Mouse (Mus musculus): ENCODE results near the gene Polr2j. TPM values are rescaled to one million over a fixed set of nuclear protein-coding genes. Genes with fewer than 3 reads are reported as not detected.

Gene Polr2j
- polyA plus RNA-seq, 1 experiment from 2014 or later, result 243 TPM

GRCm38 (mm10) chr5:136163807-136164474, 47.5 kb downstream of the Polr2j start:
- Histone ChIP-seq H3K27me3 (ENCODE audit: control insufficient read depth, insufficient read depth, low read length) (no peaks in the 10 kb centered on the region), H3K36me3 (ENCODE audit: control insufficient read depth, insufficient read depth, low read length) (no peaks in the 10 kb centered on the region), H3K4me1 (ENCODE audit: control insufficient read depth, insufficient read depth, low read length) (no peaks in the 10 kb centered on the region), H3K9ac (replicated peaks; ENCODE audit: low read depth, low read length) (no peak overlapping the region), H3K9me3 (ENCODE audit: control insufficient read depth, low read depth, low read length) (0 out of 2 replicates have a peak, but pooled peaks cover 3% of the 10 kb centered on the region), H3K4me3 (ENCODE audit: low read depth, low read length) (no peak overlapping the region), H3K27ac (ENCODE audit: low read length) (no peak overlapping the region), H3K4me2 (replicated peaks; ENCODE audit: low read depth, low read length) (no peak overlapping the region)
- ATAC-seq (ENCODE audit: insufficient number of reproducible peaks, insufficient read depth, low FRiP score, low read depth), result no peak
- WGBS, result 86% methylated on average over 11 of the region's 11 CpGs

DNA sequence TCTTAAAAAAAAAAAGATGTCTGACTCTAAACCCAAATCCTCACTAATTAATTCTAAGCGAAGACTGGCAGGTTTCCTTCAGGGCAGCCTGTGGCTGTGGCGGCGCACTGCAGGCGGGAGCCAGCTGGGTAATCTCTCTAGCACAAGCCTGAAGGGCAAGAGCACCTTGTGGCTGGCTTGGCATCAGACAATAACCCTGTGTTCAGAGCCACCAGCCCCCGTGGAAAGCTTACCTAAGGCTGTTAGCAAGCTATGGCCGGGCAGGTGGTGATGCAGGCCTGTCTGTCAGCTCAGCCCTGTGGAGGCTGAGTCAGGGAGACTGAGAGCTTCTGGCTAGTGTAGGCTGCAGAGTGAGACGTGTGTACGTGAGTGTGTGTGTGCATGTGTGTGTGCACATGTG, 48.8 kb downstream of the Polr2j start:
- H3K9ac ChIP-seq (replicated peaks; ENCODE audit: low read depth, low read length), result no peak overlapping the region
- H3K27ac ChIP-seq (ENCODE audit: low read length), result no peak overlapping the region
- ATAC-seq (ENCODE audit: insufficient number of reproducible peaks, insufficient read depth, low FRiP score, low read depth), result no peak
- H3K4me1 ChIP-seq (ENCODE audit: control insufficient read depth, insufficient read depth, low read length), result no peaks in the 10 kb centered on the region
- no peaks in the 10 kb centered on the region for H3K36me3 ChIP-seq (ENCODE audit: control insufficient read depth, insufficient read depth, low read length)
- no peaks in the 10 kb centered on the region for H3K27me3 ChIP-seq (ENCODE audit: control insufficient read depth, insufficient read depth, low read length)
- 0 out of 2 replicates have a peak, but pooled peaks cover 3% of the 10 kb centered on the region for H3K9me3 ChIP-seq (ENCODE audit: control insufficient read depth, low read depth, low read length)
- no peak overlapping the region for H3K4me2 ChIP-seq (replicated peaks; ENCODE audit: low read depth, low read length)
- H3K4me3 ChIP-seq (ENCODE audit: low read depth, low read length), result no peak overlapping the region
- 79% methylated on average over 8 of the region's 8 CpGs for WGBS

GRCm38 (mm10) chr5:136167296-136167695, 50.9 kb downstream of the Polr2j start:
- H3K36me3 ChIP-seq (ENCODE audit: control insufficient read depth, insufficient read depth, low read length), result no peaks in the 10 kb centered on the region
- H3K27me3 ChIP-seq (ENCODE audit: control insufficient read depth, insufficient read depth, low read length), result no peaks in the 10 kb centered on the region
- no peak overlapping the region for H3K9ac ChIP-seq (replicated peaks; ENCODE audit: low read depth, low read length)
- H3K9me3 ChIP-seq (ENCODE audit: control insufficient read depth, low read depth, low read length), result 0 out of 2 replicates have a peak, but pooled peaks cover 3% of the 10 kb centered on the region
- ATAC-seq (ENCODE audit: insufficient number of reproducible peaks, insufficient read depth, low FRiP score, low read depth), result no peak
- 84% methylated on average over 4 of the region's 4 CpGs for WGBS
- no peak overlapping the region for H3K4me3 ChIP-seq (ENCODE audit: low read depth, low read length)
- no peak overlapping the region for H3K27ac ChIP-seq (ENCODE audit: low read length)
- 0 out of 2 replicates have a peak, but pooled peaks cover 5% of the 10 kb centered on the region for H3K4me1 ChIP-seq (ENCODE audit: control insufficient read depth, insufficient read depth, low read length)
- no peak overlapping the region for H3K4me2 ChIP-seq (replicated peaks; ENCODE audit: low read depth, low read length)

GRCm38 (mm10) chr5:136168071-136168470, 51.6 kb downstream of the Polr2j start:
- Histone ChIP-seq H3K9ac (replicated peaks; ENCODE audit: low read depth, low read length) (no peak overlapping the region), H3K4me1 (ENCODE audit: control insufficient read depth, insufficient read depth, low read length) (0 out of 2 replicates have a peak, but pooled peaks cover 5% of the 10 kb centered on the region), H3K4me2 (replicated peaks; ENCODE audit: low read depth, low read length) (no peak overlapping the region), H3K27ac (ENCODE audit: low read length) (no peak overlapping the region), H3K36me3 (ENCODE audit: control insufficient read depth, insufficient read depth, low read length) (no peaks in the 10 kb centered on the region), H3K27me3 (ENCODE audit: control insufficient read depth, insufficient read depth, low read length) (no peaks in the 10 kb centered on the region), H3K9me3 (ENCODE audit: control insufficient read depth, low read depth, low read length) (0 out of 2 replicates have a peak, but pooled peaks cover 3% of the 10 kb centered on the region), H3K4me3 (ENCODE audit: low read depth, low read length) (no peak overlapping the region)
- no peak for ATAC-seq (ENCODE audit: insufficient number of reproducible peaks, insufficient read depth, low FRiP score, low read depth)
- 98% methylated on average over 3 of the region's 3 CpGs for WGBS

- Histone ChIP-seq H3K27ac (ENCODE audit: low read length) (no peak overlapping the region), H3K27me3 (ENCODE audit: control insufficient read depth, insufficient read depth, low read length) (no peaks in the 10 kb centered on the region), H3K4me3 (ENCODE audit: low read depth, low read length) (peak overlapping the region; percentile 59), H3K9ac (replicated peaks; ENCODE audit: low read depth, low read length) (peak overlapping the region; percentile 43), H3K9me3 (ENCODE audit: control insufficient read depth, low read depth, low read length) (0 out of 2 replicates have a peak, but pooled peaks cover 3% of the 10 kb centered on the region), H3K4me1 (ENCODE audit: control insufficient read depth, insufficient read depth, low read length) (0 out of 2 replicates have a peak, but pooled peaks cover 5% of the 10 kb centered on the region), H3K36me3 (ENCODE audit: control insufficient read depth, insufficient read depth, low read length) (no peaks in the 10 kb centered on the region), H3K4me2 (replicated peaks; ENCODE audit: low read depth, low read length) (peak overlapping the region; percentile 98)
- peak; percentile 12; the same call in 1 of the 2 replicates for ATAC-seq (ENCODE audit: insufficient number of reproducible peaks, insufficient read depth, low FRiP score, low read depth)
- 10% methylated on average over 15 of the region's 15 CpGs for WGBS
Observed at GRCm38 (mm10) chr5:136169626-136170511, 53.4 kb downstream of the Polr2j start.

DNA sequence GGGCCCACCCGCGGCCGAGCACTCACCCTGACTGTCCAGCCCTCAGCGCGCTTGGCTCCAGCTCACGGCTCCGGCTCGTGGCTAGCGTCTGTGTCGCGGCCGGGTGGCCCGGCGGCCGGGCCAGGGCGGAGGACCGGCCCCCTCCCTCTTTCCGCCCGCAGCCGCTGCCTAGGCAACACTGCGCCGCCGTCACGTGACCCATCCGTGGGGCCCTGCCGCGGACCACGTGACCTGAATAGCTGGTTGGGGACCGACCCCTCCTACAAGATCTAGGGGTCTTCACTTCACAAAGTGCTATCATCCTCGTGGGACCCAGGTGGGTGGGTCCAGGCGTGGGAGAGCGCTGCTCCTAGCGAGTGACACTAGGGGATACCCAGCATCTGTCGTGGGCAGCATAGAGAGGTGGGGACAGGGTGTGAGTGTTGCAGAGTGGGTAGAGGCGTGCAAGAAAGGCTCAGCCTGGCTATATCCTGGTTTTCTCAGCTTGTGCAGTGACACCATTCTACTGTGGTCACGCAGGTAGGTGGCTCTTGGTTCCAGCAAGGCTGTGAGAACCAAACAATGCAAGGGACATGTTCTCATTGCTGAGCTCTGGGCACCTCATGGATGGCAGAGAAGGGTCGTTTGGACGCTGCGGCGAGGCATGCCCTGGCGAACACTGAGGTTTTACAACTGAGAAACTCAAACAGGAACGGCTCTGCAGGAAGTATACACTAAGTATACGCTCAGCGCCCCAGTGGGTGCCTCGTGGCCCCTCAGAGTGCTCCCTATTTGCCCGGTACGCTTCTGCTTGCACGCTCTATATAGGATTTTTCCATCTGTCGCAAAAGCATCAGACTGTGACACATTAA, 54.3 kb downstream of the Polr2j start, which contains the start of gene Orai2:
TSS of gene Orai2 (minus strand) at position 202 of the 851 bp plus-strand sequence.
- WGBS, result 3% methylated on average over 48 of the region's 49 CpGs

DNA sequence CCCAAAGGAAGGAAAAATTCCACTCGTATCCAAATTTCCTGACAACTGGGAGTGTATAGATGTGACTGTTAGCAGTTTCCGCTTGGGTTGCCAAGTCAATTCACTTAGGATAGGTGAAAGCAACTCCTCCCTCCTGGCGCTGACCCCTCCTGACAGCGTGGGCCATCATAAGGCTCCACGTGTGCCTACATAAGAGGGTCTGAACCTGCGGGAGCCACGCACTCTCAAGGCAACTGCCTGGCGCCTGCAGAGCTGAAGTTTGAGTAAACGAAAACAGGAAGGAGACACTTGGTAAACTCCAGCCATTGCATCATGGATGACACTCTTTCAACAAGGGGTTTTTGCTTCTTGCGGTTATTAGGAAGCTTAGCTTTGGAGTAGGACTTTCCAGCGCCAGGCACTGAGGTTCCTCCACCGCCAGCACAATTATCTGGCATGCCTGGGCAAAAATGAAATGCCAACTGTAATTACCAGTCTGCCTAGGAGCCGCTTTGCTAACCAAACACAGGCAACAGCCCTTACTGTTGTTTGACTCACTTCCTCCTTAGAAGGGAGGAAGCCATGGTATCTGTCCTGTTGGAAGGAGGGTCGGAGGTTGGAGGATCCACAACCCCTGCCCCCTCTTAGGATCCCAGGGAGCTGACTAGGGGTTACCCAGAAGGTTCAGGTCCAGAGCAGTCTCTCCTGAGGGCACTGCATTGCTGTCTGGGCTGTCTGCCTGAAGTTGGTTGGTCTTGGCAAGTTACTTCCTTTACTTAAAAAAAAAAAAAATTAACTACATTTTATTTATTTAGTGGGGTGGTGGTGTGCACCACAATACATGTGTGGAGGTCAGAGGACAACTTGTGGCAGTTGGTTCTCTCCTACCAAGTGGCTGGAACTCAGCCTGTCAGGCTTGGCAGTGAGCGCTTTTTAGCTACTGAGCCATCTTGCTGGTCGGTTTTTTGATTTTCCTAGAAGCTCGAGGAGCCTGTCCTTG, 55.2 kb downstream of the Polr2j start:
- 34% methylated on average over 17 of the region's 17 CpGs for WGBS
- Histone ChIP-seq H3K27me3 (ENCODE audit: control insufficient read depth, insufficient read depth, low read length) (no peaks in the 10 kb centered on the region), H3K9me3 (ENCODE audit: control insufficient read depth, low read depth, low read length) (0 out of 2 replicates have a peak, but pooled peaks cover 3% of the 10 kb centered on the region), H3K27ac (ENCODE audit: low read length) (no peak overlapping the region), H3K4me3 (ENCODE audit: low read depth, low read length) (peak overlapping the region; percentile 59), H3K4me2 (replicated peaks; ENCODE audit: low read depth, low read length) (peak overlapping the region; percentile 98), H3K36me3 (ENCODE audit: control insufficient read depth, insufficient read depth, low read length) (no peaks in the 10 kb centered on the region), H3K9ac (replicated peaks; ENCODE audit: low read depth, low read length) (no peak overlapping the region), H3K4me1 (ENCODE audit: control insufficient read depth, insufficient read depth, low read length) (0 out of 2 replicates have a peak, but pooled peaks cover 5% of the 10 kb centered on the region)
- ATAC-seq (ENCODE audit: insufficient number of reproducible peaks, insufficient read depth, low FRiP score, low read depth), result 0 out of 2 replicates have a peak, but pooled peaks have one; percentile 4

More for the DNA sequence above, 54.3 kb downstream of the Polr2j start, which contains the start of gene Orai2:
- H3K4me2 ChIP-seq (replicated peaks; ENCODE audit: low read depth, low read length), result peak within 1 kb of the TSS; percentile 98
- H3K9ac ChIP-seq (replicated peaks; ENCODE audit: low read depth, low read length), result peak within 1 kb of the TSS; percentile 43
- H3K9me3 ChIP-seq (ENCODE audit: control insufficient read depth, low read depth, low read length), result 0 out of 2 replicates have a peak, but pooled peaks cover 3% of the 10 kb centered on the region
- ATAC-seq (ENCODE audit: insufficient number of reproducible peaks, insufficient read depth, low FRiP score, low read depth), result peak; percentile 82
- H3K4me1 ChIP-seq (ENCODE audit: control insufficient read depth, insufficient read depth, low read length), result 0 out of 2 replicates have a peak, but pooled peaks cover 5% of the 10 kb centered on the region
- H3K36me3 ChIP-seq (ENCODE audit: control insufficient read depth, insufficient read depth, low read length), result no peaks in the 10 kb centered on the region
- no peaks in the 10 kb centered on the region for H3K27me3 ChIP-seq (ENCODE audit: control insufficient read depth, insufficient read depth, low read length)
- peak within 1 kb of the TSS; percentile 39; the same call in 1 of the 2 replicates for H3K27ac ChIP-seq (ENCODE audit: low read length)
- peak within 1 kb of the TSS; percentile 59 for H3K4me3 ChIP-seq (ENCODE audit: low read depth, low read length)
